Mouse (Mus musculus): ENCODE data around the gene Sod3. TPM values are rescaled to one million over a fixed set of nuclear protein-coding genes. Genes with fewer than 3 reads are reported as not detected.

Gene Sod3
- polyA plus RNA-seq (2012; rRNA removed): 14.9 and 19.0 TPM in 2 replicates

GRCm38 (mm10) chr5:52363468-52364150 is at the start of gene Sod3:
Gene Sod3, plus strand, starts transcription at chr5:52363791.
- no peak for DNase-seq (ENCODE audit: low read depth, low spot score)
- WGBS: 28% methylated on average over 11 of the region's 11 CpGs

- no peak for DNase-seq (ENCODE audit: low read depth, low spot score)
- 74% methylated on average over 7 of the region's 7 CpGs for WGBS
Measured at GRCm38 (mm10) chr5:52316926-52317325, 46.7 kb upstream of the Sod3 start.

GRCm38 (mm10) chr5:52319499-52319898 is 44.1 kb upstream of the Sod3 start:
- 50% methylated on average over 8 of the region's 8 CpGs for WGBS
- DNase-seq (ENCODE audit: low read depth, low spot score): no peak

- 61% methylated on average over 8 of the region's 8 CpGs for WGBS
- DNase-seq (ENCODE audit: low read depth, low spot score): no peak
Measured at GRCm38 (mm10) chr5:52332120-52332519, 31.5 kb upstream of the Sod3 start.

GRCm38 (mm10) chr5:52335590-52335989 is 28.0 kb upstream of the Sod3 start:
- no peak for DNase-seq (ENCODE audit: low read depth, low spot score)
- WGBS: 38% methylated on average over 3 of the region's 3 CpGs

- DNase-seq (ENCODE audit: low read depth, low spot score): no peak
- WGBS: 41% methylated on average over 2 of the region's 2 CpGs
Measured at GRCm38 (mm10) chr5:52339134-52339533, 24.5 kb upstream of the Sod3 start.

- 63% methylated on average over 2 of the region's 2 CpGs for WGBS
- no peak for DNase-seq (ENCODE audit: low read depth, low spot score)
Measured at GRCm38 (mm10) chr5:52346890-52347289, 16.7 kb upstream of the Sod3 start.

- no peak for DNase-seq (ENCODE audit: low read depth, low spot score)
- 59% methylated on average over 2 of the region's 2 CpGs for WGBS
Measured at GRCm38 (mm10) chr5:52350451-52350850, 13.1 kb upstream of the Sod3 start.

GRCm38 (mm10) chr5:52351561-52351960 is 12.0 kb upstream of the Sod3 start:
- 71% methylated on average over 2 of the region's 2 CpGs for WGBS
- DNase-seq (ENCODE audit: low read depth, low spot score): no peak

GRCm38 (mm10) chr5:52352730-52353129 is 10.9 kb upstream of the Sod3 start:
- no peak for DNase-seq (ENCODE audit: low read depth, low spot score)
- WGBS: 86% methylated on average over 5 of the region's 5 CpGs

GRCm38 (mm10) chr5:52354441-52354840 is 9.2 kb upstream of the Sod3 start:
- WGBS: 30% methylated on average over 4 of the region's 4 CpGs
- no peak for DNase-seq (ENCODE audit: low read depth, low spot score)

GRCm38 (mm10) chr5:52355612-52356011 is 8.0 kb upstream of the Sod3 start:
- no peak for DNase-seq (ENCODE audit: low read depth, low spot score)
- 31% methylated on average over 7 of the region's 7 CpGs for WGBS

- no peak for DNase-seq (ENCODE audit: low read depth, low spot score)
- WGBS: 25% methylated on average over 9 of the region's 9 CpGs
Measured at GRCm38 (mm10) chr5:52357175-52357754, 6.3 kb upstream of the Sod3 start.

- DNase-seq (ENCODE audit: low read depth, low spot score): no peak
- 68% methylated on average over 6 of the region's 6 CpGs for WGBS
Measured at GRCm38 (mm10) chr5:52358120-52358519, 5.5 kb upstream of the Sod3 start.

- WGBS: 37% methylated on average over 21 of the region's 21 CpGs
- DNase-seq (ENCODE audit: low read depth, low spot score): no peak
Measured at GRCm38 (mm10) chr5:52360286-52361049, 3.1 kb upstream of the Sod3 start.

- no peak for DNase-seq (ENCODE audit: low read depth, low spot score)
- WGBS: 76% methylated on average over 6 of the region's 6 CpGs
Measured at GRCm38 (mm10) chr5:52362776-52363467, 669 bp upstream of the Sod3 start.

- DNase-seq (ENCODE audit: low read depth, low spot score): no peak
Measured at GRCm38 (mm10) chr5:52364521-52364920, 930 bp downstream of the Sod3 start.

GRCm38 (mm10) chr5:52365930-52366329 is 2.3 kb downstream of the Sod3 start:
- WGBS: 38% methylated on average over 5 of the region's 5 CpGs
- DNase-seq (ENCODE audit: low read depth, low spot score): no peak

More at GRCm38 (mm10) chr5:52364521-52364920, 930 bp downstream of the Sod3 start:
- WGBS: 78% methylated on average over 5 of the region's 5 CpGs

- WGBS: 25% methylated on average over 2 of the region's 2 CpGs
- DNase-seq (ENCODE audit: low read depth, low spot score): no peak
Measured at GRCm38 (mm10) chr5:52366661-52367060, 3.1 kb downstream of the Sod3 start.
